Mouse (Mus musculus): ENCODE data around the gene Tsc2. TPM values are rescaled to one million over a fixed set of nuclear protein-coding genes. Genes with fewer than 3 reads are reported as not detected.

Tsc2 gene
- total RNA-seq, 2 experiments from 2014 or later: 130 to 143 TPM

- intact Hi-C loops (cut with DNase I): no loop called here
Measured at GRCm38 (mm10) chr17:24557091-24557490, 75.3 kb downstream of the Tsc2 start.

GRCm38 (mm10) chr17:24551050-24551444 lies 81.4 kb downstream of the Tsc2 start:
- DNase-seq (ENCODE audit: extremely low spot score in 1 of 2, low spot score in 2 of 2): peak in 1 of 2 experiments; percentile 23

More at GRCm38 (mm10) chr17:24557091-24557490, 75.3 kb downstream of the Tsc2 start:
- peak in 1 of 2 experiments; percentile 25 for DNase-seq (ENCODE audit: extremely low spot score in 1 of 2, low spot score in 2 of 2)

GRCm38 (mm10) chr17:24550416-24551049 lies 81.9 kb downstream of the Tsc2 start:
- intact Hi-C loops (cut with DNase I): no loop called here
- DNase-seq (ENCODE audit: extremely low spot score in 1 of 2, low spot score in 2 of 2): peak; percentile 75 to 91

More at GRCm38 (mm10) chr17:24551050-24551444, 81.4 kb downstream of the Tsc2 start:
- intact Hi-C loops (cut with DNase I): no loop called here

- peak; percentile 97 to 98 for DNase-seq (ENCODE audit: extremely low spot score in 1 of 2, low spot score in 2 of 2)
- intact Hi-C loops (cut with DNase I): no loop called here
Measured at GRCm38 (mm10) chr17:24549618-24550415, 82.6 kb downstream of the Tsc2 start, which contains the start of gene Pkd1. Pkd1 (plus strand) TSS chr17:24549834.

- DNase-seq (ENCODE audit: extremely low spot score in 1 of 2, low spot score in 2 of 2): peak in 1 of 2 experiments; percentile 65
Measured at GRCm38 (mm10) chr17:24548921-24549617, 83.4 kb downstream of the Tsc2 start.

GRCm38 (mm10) chr17:24548435-24548834 lies 84.0 kb downstream of the Tsc2 start:
- intact Hi-C loops (cut with DNase I): no loop called here
- no peak for DNase-seq (ENCODE audit: extremely low spot score in 1 of 2, low spot score in 2 of 2)

More at GRCm38 (mm10) chr17:24548921-24549617, 83.4 kb downstream of the Tsc2 start:
- intact Hi-C loops (cut with DNase I): no loop called here

- intact Hi-C loops (cut with DNase I): no loop called here
Measured at GRCm38 (mm10) chr17:24546234-24546633, 86.2 kb downstream of the Tsc2 start.

More at GRCm38 (mm10) chr17:24546234-24546633, 86.2 kb downstream of the Tsc2 start:
- DNase-seq (ENCODE audit: extremely low spot score in 1 of 2, low spot score in 2 of 2): no peak

Small RNAs within 50 kb of the gene (microRNA-seq; reads per million reads assigned to microRNA genes)
- gene Gm24589: 1.1 reads per million

Other genes with a start within 250 kb of the Tsc2 start
- 100 to 1,000 TPM; 164 to 166 TPM for gene Rnps1, start 218.1 kb downstream of the Tsc2 start, total RNA-seq (2021)
- gene Eci1, start 206.0 kb downstream of the Tsc2 start, total RNA-seq (2021): 10 to 100 TPM; 15.1 to 16.9 TPM
- gene Dnase1l2, start 189.5 kb downstream of the Tsc2 start, total RNA-seq (2021): 1 to 10 TPM; 5.7 to 6.5 TPM
- 10 to 100 TPM; 30.8 to 31.3 TPM for gene E4f1, start 162.3 kb downstream of the Tsc2 start, total RNA-seq (2021)
- gene Pgp, start 162.2 kb downstream of the Tsc2 start, total RNA-seq (2021): 10 to 100 TPM; 66.4 to 66.7 TPM
- gene Bricd5, start 158.7 kb downstream of the Tsc2 start, total RNA-seq (2021): 1 to 10 TPM in 1 of 2 experiments, under 1 TPM in 1; 0.88 to 1.4 TPM
- 10 to 100 TPM; 31.6 to 37.4 TPM for gene Mlst8, start 153.6 kb downstream of the Tsc2 start, total RNA-seq (2021)
- 100 to 1,000 TPM; 161 to 162 TPM for gene Caskin1, start 144.0 kb downstream of the Tsc2 start, total RNA-seq (2021)
- gene Traf7, start 104.7 kb downstream of the Tsc2 start, total RNA-seq (2021): 100 to 1,000 TPM; 105 to 107 TPM
- 10 to 100 TPM; 22.6 to 29.8 TPM for gene Rab26, start 98.4 kb downstream of the Tsc2 start, total RNA-seq (2021)
- gene Pkd1, start 82.8 kb downstream of the Tsc2 start, total RNA-seq (2021): 10 to 100 TPM; 60.8 to 66.7 TPM
- gene Nthl1, start 50 bp upstream of the Tsc2 start, total RNA-seq (2021): 1 to 10 TPM; 4.6 to 5.9 TPM
- gene Slc9a3r2, start 17.7 kb upstream of the Tsc2 start, total RNA-seq (2021): 10 to 100 TPM; 55.0 to 55.2 TPM
- not detected for gene Npw, start 25.8 kb upstream of the Tsc2 start, total RNA-seq (2021)
- gene Zfp598, start 37.1 kb upstream of the Tsc2 start, total RNA-seq (2021): 10 to 100 TPM; 37.2 to 38.1 TPM
- 100 to 1,000 TPM; 248 to 254 TPM for gene Syngr3, start 57.3 kb upstream of the Tsc2 start, total RNA-seq (2021)
- 10 to 100 TPM; 21.5 TPM for gene Gfer, start 63.5 kb upstream of the Tsc2 start, total RNA-seq (2021)
- gene Noxo1, start 63.6 kb upstream of the Tsc2 start, total RNA-seq (2021): 1 to 10 TPM; 2.7 to 5.1 TPM
- 10 to 100 TPM; 30.9 to 37.9 TPM for gene Tbl3, start 75.0 kb upstream of the Tsc2 start, total RNA-seq (2021)
- gene Rnf151, start 85.4 kb upstream of the Tsc2 start, total RNA-seq (2021): under 1 TPM in 1 of 2 experiments, not detected in 1; 0.69 TPM
- gene Rps2, start 85.5 kb upstream of the Tsc2 start, total RNA-seq (2021): 100 to 1,000 TPM; 575 to 607 TPM
- 100 to 1,000 TPM; 156 to 176 TPM for gene Ndufb10, start 91.8 kb upstream of the Tsc2 start, total RNA-seq (2021)
- gene Rpl3l, start 95.2 kb upstream of the Tsc2 start, total RNA-seq (2021): under 1 TPM; 0.43 to 0.49 TPM
- gene Msrb1, start 104.0 kb upstream of the Tsc2 start, total RNA-seq (2021): 10 to 100 TPM; 44.2 to 47.8 TPM
- gene Hs3st6, start 120.4 kb upstream of the Tsc2 start, total RNA-seq (2021): under 1 TPM in 1 of 2 experiments, not detected in 1; 0.49 TPM
- gene Meiob, start 171.7 kb upstream of the Tsc2 start, total RNA-seq (2021): not detected
- gene Hagh, start 207.5 kb upstream of the Tsc2 start, total RNA-seq (2021): 100 to 1,000 TPM in 1 of 2 experiments, 10 to 100 TPM in 1; 92.4 to 102 TPM
- gene Fahd1, start 217.7 kb upstream of the Tsc2 start, total RNA-seq (2021): 10 to 100 TPM; 14.8 to 16.5 TPM
- under 1 TPM; 0.17 to 0.32 TPM for gene Igfals, start 233.4 kb upstream of the Tsc2 start, total RNA-seq (2021)